Mouse (Mus musculus) limb, embryonic 14.5 days (tissue): ENCODE data around the gene Gm20388. TPM values are rescaled to one million over a fixed set of nuclear protein-coding genes. Genes with fewer than 3 reads are reported as not detected.

Experiments
- ATAC-seq: fragments of 200-750 bp; cut with Nextera tagmentation; 2 replicates; pipeline ENCODE4 v1.8.0; 2017; ENCODE audit warnings: low read depth, moderate number of reproducible peaks, moderate TSS enrichment; ENCODE audit not compliant: low FRiP score
- DNase-seq: peaks from one replicate; pipeline ENCODE4 v3.0.0-alpha.2; 2015; ENCODE audit warnings: low spot score
- H3K27ac ChIP-seq: fragments of 300-500 bp; sonication (generic); replicated peaks from 2 replicates; pipeline ENCODE4 v1.5.1; 2014; ENCODE audit warnings: low read depth, mild to moderate bottlenecking, low read length, moderate library complexity, mixed read lengths
- H3K27me3 ChIP-seq: fragments of 300-500 bp; sonication (generic); 2 replicates; pipeline ENCODE4 v1.6.1; 2014; ENCODE audit warnings: low read length, mixed read lengths; ENCODE audit not compliant: control insufficient read depth, insufficient read depth
- H3K36me3 ChIP-seq: fragments of 300-500 bp; sonication (generic); 2 replicates; pipeline ENCODE4 v1.6.1; 2014; ENCODE audit warnings: mild to moderate bottlenecking, low read length, moderate library complexity, mixed read lengths; ENCODE audit not compliant: control insufficient read depth, insufficient read depth
- H3K4me1 ChIP-seq: fragments of 300-500 bp; sonication (generic); 2 replicates; pipeline ENCODE4 v1.6.1; 2014; ENCODE audit warnings: antibody characterized with exemption, low read length, mixed read lengths; ENCODE audit not compliant: control insufficient read depth, insufficient read depth
- H3K4me2 ChIP-seq: fragments of 300-500 bp; sonication (generic); replicated peaks from 2 replicates; pipeline ENCODE4 v1.6.1; 2014; ENCODE audit warnings: low read depth, mild to moderate bottlenecking, low read length, moderate library complexity; ENCODE audit not compliant: severe bottlenecking
- H3K4me3 ChIP-seq: fragments of 300-500 bp; sonication (generic); replicated peaks from 2 replicates; pipeline ENCODE4 v1.5.1; 2014; ENCODE audit warnings: low read length
- H3K9ac ChIP-seq: fragments of 300-500 bp; sonication (generic); 2 replicates; pipeline ENCODE4 v1.6.1; 2014; ENCODE audit warnings: mild to moderate bottlenecking, low read depth, low read length, moderate library complexity; ENCODE audit not compliant: severe bottlenecking
- H3K9me3 ChIP-seq: fragments of 300-500 bp; sonication (generic); 2 replicates; pipeline ENCODE4 v1.6.1; 2016; ENCODE audit warnings: low read length; ENCODE audit not compliant: control insufficient read depth
- POLR2A ChIP-seq: fragments of 200-500 bp; IDR thresholded peaks from 2 replicates; pipeline ENCODE4 v1.8.0; 2012; ENCODE audit warnings: inconsistent platforms, mild to moderate bottlenecking, moderate library complexity, borderline replicate concordance; ENCODE audit not compliant: insufficient read depth, insufficient read length; ENCODE audit errors: extremely low read depth
- WGBS: fragments of 180-500 bp; shearing (Covaris S2); extraction: QIAGEN DNeasy Blood & Tissue Kit; methylation state at CpG from one replicate; pipeline ENCODE4 v1.1.7; 2014; 5-methylcytosine and 5-hydroxymethylcytosine counted together
- polyA plus RNA-seq, 2 experiments: library from polyadenylated mRNA; depleted of rRNA in 1 of 2; stranded (reverse) in 1 of 2; unstranded in 1 of 2; fragments of >200 nt; fragmentation: Nextera tagmentation in 1 of 2; extraction: Ambion mirVana in 1 of 2; gene quantifications; 2 replicates each; pipeline versions ENCODE4 v1.2.1 to v1.2.3; 2012 to 2014

Gene Gm20388
- polyA plus RNA-seq, 2 experiments = 1.9 to 49.9 TPM

- ATAC-seq (no peak), DNase-seq (no peak)
- H3K9me3 ChIP-seq = no peaks in the 10 kb centered on the region
- TF ChIP-seq POLR2A = no peak
- peaks cover 13% of the 10 kb centered on the region; the same call in 1 of the 2 replicates for H3K4me1 ChIP-seq
- H3K27me3 ChIP-seq = no peaks in the 10 kb centered on the region
- no peaks in the 10 kb centered on the region for H3K36me3 ChIP-seq
- no peak overlapping the region for H3K9ac ChIP-seq
- H3K4me2 ChIP-seq = no peak overlapping the region
- no peak overlapping the region for H3K4me3 ChIP-seq
- WGBS = 33% methylated on average over 6 of the region's 6 CpGs
- no peak overlapping the region for H3K27ac ChIP-seq
Observed at GRCm38 (mm10) chr8:121668553-121668952, 1757.9 kb downstream of the Gm20388 start.

DNA sequence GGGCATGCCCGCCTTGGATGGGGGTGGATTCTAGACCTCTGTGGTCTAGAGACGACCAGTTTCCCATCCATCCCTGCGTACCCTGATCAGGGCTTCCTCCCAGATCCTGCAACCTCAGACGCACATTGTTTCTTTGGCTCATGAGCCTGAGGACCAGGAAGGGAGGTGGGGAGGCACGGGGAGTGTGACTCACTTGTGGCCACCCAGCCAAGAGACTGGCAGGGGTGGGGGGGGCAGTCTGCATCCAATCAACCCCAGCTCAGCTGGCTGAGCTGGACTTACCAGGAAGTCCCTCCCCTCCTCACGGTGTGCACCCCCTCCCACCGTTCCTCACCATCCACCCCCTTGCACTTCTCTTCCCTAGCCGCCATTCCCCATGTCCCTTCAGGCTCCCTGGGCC lies 1758.6 kb downstream of the Gm20388 start:
- ATAC-seq (no peak), DNase-seq (no peak)
- Histone ChIP-seq H3K9ac (peak overlapping the region; percentile 31; the same call in 1 of the 2 replicates), H3K4me2 (no peak overlapping the region), H3K27ac (no peak overlapping the region), H3K9me3 (no peaks in the 10 kb centered on the region), H3K27me3 (no peaks in the 10 kb centered on the region), H3K4me1 (peaks cover 13% of the 10 kb centered on the region; the same call in 1 of the 2 replicates), H3K4me3 (no peak overlapping the region), H3K36me3 (no peaks in the 10 kb centered on the region)
- 16% methylated on average over 8 of the region's 8 CpGs for WGBS
- no peak for TF ChIP-seq POLR2A

GRCm38 (mm10) chr8:121673153-121673552 lies 1762.5 kb downstream of the Gm20388 start:
- H3K4me3 ChIP-seq = no peak overlapping the region
- no peak for ATAC-seq
- no peak for TF ChIP-seq POLR2A
- peaks cover 3% of the 10 kb centered on the region; the same call in 1 of the 2 replicates for H3K4me1 ChIP-seq
- no peaks in the 10 kb centered on the region for H3K36me3 ChIP-seq
- no peaks in the 10 kb centered on the region for H3K9me3 ChIP-seq
- no peak overlapping the region for H3K4me2 ChIP-seq
- DNase-seq = no peak
- no peak overlapping the region for H3K9ac ChIP-seq
- no peaks in the 10 kb centered on the region for H3K27me3 ChIP-seq
- H3K27ac ChIP-seq = no peak overlapping the region
- WGBS = 67% methylated on average over 4 of the region's 4 CpGs

DNA sequence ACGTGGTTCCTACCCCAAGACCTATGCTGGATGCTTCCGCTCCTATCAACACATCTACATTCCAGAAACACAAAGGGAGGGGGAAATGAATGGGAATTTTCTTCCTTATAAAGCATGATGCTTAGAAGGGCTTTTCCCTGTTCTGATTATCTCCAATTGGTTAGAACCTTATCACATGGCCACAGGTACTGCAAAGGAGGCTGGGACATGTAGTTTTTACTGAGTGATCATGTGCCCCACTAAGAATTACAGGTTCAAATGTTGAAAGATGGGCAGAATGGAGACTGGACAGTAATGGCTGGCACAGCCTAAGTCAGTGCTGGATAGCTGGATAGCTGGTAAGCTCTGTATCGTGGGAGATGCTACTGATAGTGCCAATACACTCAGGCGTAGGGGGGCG lies 1763.3 kb downstream of the Gm20388 start:
- H3K9me3 ChIP-seq = no peaks in the 10 kb centered on the region
- no peaks in the 10 kb centered on the region for H3K27me3 ChIP-seq
- no peak overlapping the region for H3K4me2 ChIP-seq
- 69% methylated on average over 5 of the region's 5 CpGs for WGBS
- H3K9ac ChIP-seq = no peak overlapping the region
- H3K4me3 ChIP-seq = no peak overlapping the region
- no peak; the same call in 1 of the 2 replicates for ATAC-seq
- no peak for DNase-seq
- H3K4me1 ChIP-seq = peaks cover 3% of the 10 kb centered on the region; the same call in 1 of the 2 replicates
- no peak for TF ChIP-seq POLR2A
- no peaks in the 10 kb centered on the region for H3K36me3 ChIP-seq
- H3K27ac ChIP-seq = no peak overlapping the region

DNA sequence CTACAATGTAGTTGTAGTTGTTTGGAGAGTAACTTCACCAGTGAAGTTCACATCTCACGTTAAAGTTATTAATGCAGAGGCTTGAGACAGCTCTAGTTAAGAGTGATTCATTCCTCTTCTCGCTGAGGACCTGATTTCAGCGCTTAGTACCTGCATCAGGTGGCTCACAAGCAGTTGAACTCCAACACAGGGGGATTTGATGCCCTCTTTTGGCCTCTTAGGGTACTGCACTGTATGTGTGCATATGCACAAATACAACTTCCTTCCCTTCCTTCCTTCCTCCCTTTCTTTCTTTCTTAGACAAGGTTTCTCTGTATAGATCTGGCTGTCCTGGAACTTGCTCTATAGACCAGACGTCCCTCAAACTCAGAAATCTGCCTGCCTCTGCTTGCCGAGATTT lies 1763.9 kb downstream of the Gm20388 start:
- Histone ChIP-seq H3K4me2 (no peak overlapping the region), H3K27ac (no peak overlapping the region), H3K36me3 (no peaks in the 10 kb centered on the region), H3K4me1 (no peaks in the 10 kb centered on the region; the same call in 1 of the 2 replicates), H3K27me3 (no peaks in the 10 kb centered on the region), H3K9ac (no peak overlapping the region), H3K9me3 (no peaks in the 10 kb centered on the region), H3K4me3 (no peak overlapping the region)
- no peak for ATAC-seq
- no peak for DNase-seq
- no peak for TF ChIP-seq POLR2A
- WGBS = 56% methylated on average over 5 of the region's 5 CpGs

DNA sequence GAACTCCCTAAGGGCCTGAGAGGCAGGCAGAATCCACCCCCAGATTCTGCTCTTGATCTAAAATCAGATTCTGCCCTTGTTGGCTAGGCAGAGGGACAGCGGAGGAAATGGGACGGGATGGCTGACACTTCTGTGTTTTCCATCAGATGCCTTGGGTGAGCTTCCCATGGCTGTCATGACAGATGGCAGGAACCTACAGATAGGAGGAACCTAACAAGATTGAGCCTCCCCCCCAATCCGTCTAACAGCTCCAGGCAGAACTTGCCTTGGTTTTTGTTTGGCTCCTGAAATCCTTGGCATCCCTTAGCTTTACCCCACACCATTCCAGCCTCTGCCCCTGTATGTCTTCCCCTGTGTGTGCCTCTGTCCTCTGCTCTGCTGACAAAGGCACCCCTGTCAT lies 1764.5 kb downstream of the Gm20388 start:
- no peak for ATAC-seq
- no peaks in the 10 kb centered on the region for H3K36me3 ChIP-seq
- TF ChIP-seq POLR2A = no peak
- DNase-seq = no peak
- WGBS = 78% methylated on average over 3 of the region's 3 CpGs
- H3K9ac ChIP-seq = no peak overlapping the region
- H3K9me3 ChIP-seq = no peaks in the 10 kb centered on the region
- H3K4me3 ChIP-seq = no peak overlapping the region
- H3K27me3 ChIP-seq = no peaks in the 10 kb centered on the region
- H3K27ac ChIP-seq = no peak overlapping the region
- H3K4me1 ChIP-seq = no peaks in the 10 kb centered on the region
- H3K4me2 ChIP-seq = no peak overlapping the region
